Mouse (Mus musculus): ENCODE data around the gene Zc3h6. TPM values are rescaled to one million over a fixed set of nuclear protein-coding genes. Genes with fewer than 3 reads are reported as not detected.

Gene Zc3h6
- 2.9 and 4.3 TPM in 2 replicates for polyA plus RNA-seq (2015; fragmentation: Nextera tagmentation; extraction: Ambion mirVana)

DNA sequence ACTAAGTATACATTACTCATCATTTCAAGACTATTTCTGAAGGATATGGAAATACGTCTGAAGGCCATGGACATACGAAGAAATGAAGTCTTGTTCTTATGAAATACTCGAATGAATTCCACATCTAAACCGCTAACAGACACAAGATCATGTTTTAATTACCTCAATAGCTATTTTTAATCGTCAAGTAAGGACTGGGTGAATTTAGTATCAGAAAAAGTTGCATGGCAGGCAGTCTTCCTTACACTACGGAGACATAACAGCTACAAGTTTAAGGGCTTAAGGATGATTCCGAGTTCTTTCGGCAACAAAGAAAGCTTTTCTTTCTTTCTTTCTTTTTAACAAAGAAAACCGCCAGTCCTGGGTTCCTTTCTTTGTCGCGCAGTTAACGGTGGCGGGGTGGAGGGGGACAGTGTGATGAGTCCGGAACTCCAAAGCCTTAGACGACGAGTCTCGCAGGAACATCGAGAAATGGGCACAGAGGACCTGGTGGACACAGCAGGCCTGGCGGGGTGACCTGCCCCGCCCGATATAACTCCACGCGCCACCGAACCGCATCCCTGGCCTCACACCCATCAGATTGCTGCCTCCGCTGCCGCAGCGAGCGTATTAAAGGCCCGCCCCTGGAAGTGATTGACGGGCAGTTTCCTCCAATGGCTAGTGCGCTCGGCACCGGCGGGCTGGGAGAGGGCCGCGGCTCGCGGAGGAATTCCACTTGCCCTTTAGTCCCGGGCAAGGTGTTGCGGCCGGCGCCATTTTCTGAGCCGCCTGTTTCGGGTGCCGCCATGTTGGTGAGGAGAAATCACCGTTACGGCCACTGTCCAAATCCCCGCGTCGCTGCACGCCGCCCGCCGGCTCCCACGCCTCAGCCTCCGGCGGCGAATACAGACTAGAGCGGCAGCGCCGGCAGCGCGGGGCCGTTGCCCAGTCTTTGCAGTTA lies at the start of gene Zc3h6:
Zc3h6 (plus strand) TSS at position 762 of the 940 bp plus-strand sequence.
- Histone ChIP-seq H3K36me3 (no peaks in the 10 kb centered on the region), H3K27me3 (no peaks in the 10 kb centered on the region), H3K27ac (replicated peaks) (peak within 1 kb of the TSS; percentile 100), H3K9ac (peak within 1 kb of the TSS; percentile 100), H3K4me2 (peak within 1 kb of the TSS; percentile 61), H3K9me3 (no peaks in the 10 kb centered on the region), H3K4me3 (peak within 1 kb of the TSS; percentile 70), H3K4me1 (replicated peaks) (peaks cover 15% of the 10 kb centered on the region)
- under 1% methylated on average over 65 of the region's 65 CpGs for WGBS
- ATAC-seq (ENCODE audit: low FRiP score, low read depth), result peak; percentile 98

GRCm38 (mm10) chr2:128924799-128925198 lies 42.4 kb upstream of the Zc3h6 start:
- Histone ChIP-seq H3K4me1 (replicated peaks) (no peaks in the 10 kb centered on the region), H3K27me3 (no peaks in the 10 kb centered on the region), H3K9me3 (no peaks in the 10 kb centered on the region), H3K4me2 (no peak overlapping the region), H3K36me3 (peaks cover 20% of the 10 kb centered on the region), H3K4me3 (no peak overlapping the region), H3K27ac (replicated peaks) (no peak overlapping the region), H3K9ac (no peak overlapping the region)
- ATAC-seq (ENCODE audit: low FRiP score, low read depth), result no peak
- 87% methylated on average over 4 of the region's 4 CpGs for WGBS

- H3K27me3 ChIP-seq, result no peaks in the 10 kb centered on the region
- no peaks in the 10 kb centered on the region for H3K4me1 ChIP-seq (replicated peaks)
- no peak overlapping the region for H3K4me3 ChIP-seq
- WGBS, result 90% methylated on average over 3 of the region's 3 CpGs
- ATAC-seq (ENCODE audit: low FRiP score, low read depth), result no peak
- no peak overlapping the region for H3K4me2 ChIP-seq
- no peak overlapping the region for H3K9ac ChIP-seq
- no peak overlapping the region for H3K27ac ChIP-seq (replicated peaks)
- H3K9me3 ChIP-seq, result no peaks in the 10 kb centered on the region
- H3K36me3 ChIP-seq, result peaks cover 36% of the 10 kb centered on the region
These were observed 38.8 kb upstream of the Zc3h6 start for GRCm38 (mm10) chr2:128928446-128928845.

DNA sequence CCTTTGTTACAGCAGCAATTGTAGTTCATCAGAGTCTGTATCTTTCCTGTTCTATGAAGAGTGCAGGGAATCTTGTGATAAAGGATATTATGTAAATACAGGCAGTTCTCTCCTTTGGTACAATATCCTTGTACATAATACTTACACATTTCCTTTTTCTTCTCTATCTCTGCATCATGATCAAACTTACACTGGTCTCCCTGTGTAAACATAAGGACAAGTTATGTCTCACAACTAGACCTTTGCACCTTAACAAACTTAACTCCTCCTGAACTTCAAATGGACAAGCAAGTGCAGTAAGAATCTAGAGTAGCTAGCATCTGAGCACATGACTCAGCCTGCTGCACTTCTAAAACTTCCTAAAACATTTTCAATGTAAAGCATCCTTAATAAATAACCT lies 36.5 kb upstream of the Zc3h6 start:
- H3K4me2 ChIP-seq, result no peak overlapping the region
- no peak for ATAC-seq (ENCODE audit: low FRiP score, low read depth)
- H3K4me3 ChIP-seq, result no peak overlapping the region
- no peaks in the 10 kb centered on the region for H3K27me3 ChIP-seq
- no peaks in the 10 kb centered on the region for H3K9me3 ChIP-seq
- no peak overlapping the region for H3K27ac ChIP-seq (replicated peaks)
- no peak overlapping the region for H3K9ac ChIP-seq
- no peaks in the 10 kb centered on the region for H3K4me1 ChIP-seq (replicated peaks)
- H3K36me3 ChIP-seq, result peaks cover 38% of the 10 kb centered on the region

DNA sequence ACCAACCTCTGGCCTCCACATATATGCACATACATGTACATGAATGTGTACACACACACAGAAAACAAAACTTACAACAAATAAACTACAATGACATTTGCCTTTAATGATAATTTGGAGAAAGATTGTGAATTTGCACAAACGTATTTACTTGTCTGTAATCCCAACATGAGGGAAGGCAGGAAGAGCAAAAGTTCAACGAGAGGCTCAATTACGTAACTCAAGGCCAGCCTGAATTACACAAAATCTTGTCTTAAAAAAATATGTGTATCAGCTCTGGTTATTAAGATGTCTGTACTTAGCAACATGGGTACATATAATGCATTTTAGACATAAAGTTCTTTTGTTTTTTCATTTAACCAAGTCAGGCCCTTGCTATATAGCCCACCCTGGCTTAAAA lies 30.9 kb upstream of the Zc3h6 start:
- Histone ChIP-seq H3K9me3 (no peaks in the 10 kb centered on the region), H3K4me2 (no peak overlapping the region), H3K36me3 (peaks cover 17% of the 10 kb centered on the region; the same call in 1 of the 2 replicates), H3K27ac (replicated peaks) (no peak overlapping the region), H3K4me1 (replicated peaks) (no peaks in the 10 kb centered on the region), H3K9ac (no peak overlapping the region), H3K27me3 (no peaks in the 10 kb centered on the region), H3K4me3 (no peak overlapping the region)
- 92% methylated on average over 3 of the region's 3 CpGs for WGBS
- ATAC-seq (ENCODE audit: low FRiP score, low read depth), result no peak

- Histone ChIP-seq H3K36me3 (no peaks in the 10 kb centered on the region), H3K4me2 (peak within 1 kb of the TSS; percentile 64), H3K9me3 (no peaks in the 10 kb centered on the region), H3K27ac (replicated peaks) (peak within 1 kb of the TSS; percentile 87), H3K4me1 (replicated peaks) (peaks cover 10% of the 10 kb centered on the region), H3K9ac (peak within 1 kb of the TSS; percentile 59), H3K27me3 (no peaks in the 10 kb centered on the region), H3K4me3 (peak within 1 kb of the TSS; percentile 80)
- WGBS, result 1% methylated on average over 65 of the region's 65 CpGs
- ATAC-seq (ENCODE audit: low FRiP score, low read depth), result peak; percentile 96
These were observed 23.4 kb upstream of the Zc3h6 start, which contains the start of gene Zc3h8 for GRCm38 (mm10) chr2:128943538-128944528. Zc3h8 (minus strand) TSS chr2:128944077.

GRCm38 (mm10) chr2:128947962-128948588 lies 19.1 kb upstream of the Zc3h6 start:
- peaks cover 3% of the 10 kb centered on the region for H3K4me1 ChIP-seq (replicated peaks)
- no peak overlapping the region for H3K4me3 ChIP-seq
- no peaks in the 10 kb centered on the region for H3K27me3 ChIP-seq
- no peaks in the 10 kb centered on the region for H3K36me3 ChIP-seq
- no peaks in the 10 kb centered on the region for H3K9me3 ChIP-seq
- no peak overlapping the region for H3K4me2 ChIP-seq
- 34% methylated on average over 6 of the region's 6 CpGs for WGBS
- no peak overlapping the region for H3K27ac ChIP-seq (replicated peaks)
- no peak for ATAC-seq (ENCODE audit: low FRiP score, low read depth)
- H3K9ac ChIP-seq, result no peak overlapping the region

DNA sequence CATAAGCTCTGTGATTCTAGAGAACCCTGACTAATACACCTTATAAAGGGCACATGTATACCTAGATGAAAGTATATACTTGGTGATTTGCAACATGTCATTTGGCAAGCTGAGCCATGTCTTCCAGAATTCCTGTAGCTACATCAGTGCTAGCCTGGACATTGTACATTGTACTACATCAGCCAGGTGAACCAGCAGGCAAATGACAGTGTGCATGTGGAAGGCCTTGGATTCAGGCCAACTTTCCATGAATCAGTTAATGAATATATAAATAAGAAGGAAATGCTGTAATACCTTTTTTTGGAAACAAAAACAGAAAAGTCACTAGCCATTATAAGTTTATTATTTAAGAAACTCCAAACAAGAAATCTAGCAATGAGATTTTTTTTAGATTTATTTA lies 13.0 kb upstream of the Zc3h6 start:
- no peak overlapping the region for H3K9ac ChIP-seq
- no peak overlapping the region for H3K27ac ChIP-seq (replicated peaks)
- no peak overlapping the region for H3K4me3 ChIP-seq
- no peak overlapping the region for H3K4me2 ChIP-seq
- no peaks in the 10 kb centered on the region for H3K27me3 ChIP-seq
- no peak for ATAC-seq (ENCODE audit: low FRiP score, low read depth)
- H3K4me1 ChIP-seq (replicated peaks), result no peaks in the 10 kb centered on the region
- H3K9me3 ChIP-seq, result no peaks in the 10 kb centered on the region
- H3K36me3 ChIP-seq, result no peaks in the 10 kb centered on the region

DNA sequence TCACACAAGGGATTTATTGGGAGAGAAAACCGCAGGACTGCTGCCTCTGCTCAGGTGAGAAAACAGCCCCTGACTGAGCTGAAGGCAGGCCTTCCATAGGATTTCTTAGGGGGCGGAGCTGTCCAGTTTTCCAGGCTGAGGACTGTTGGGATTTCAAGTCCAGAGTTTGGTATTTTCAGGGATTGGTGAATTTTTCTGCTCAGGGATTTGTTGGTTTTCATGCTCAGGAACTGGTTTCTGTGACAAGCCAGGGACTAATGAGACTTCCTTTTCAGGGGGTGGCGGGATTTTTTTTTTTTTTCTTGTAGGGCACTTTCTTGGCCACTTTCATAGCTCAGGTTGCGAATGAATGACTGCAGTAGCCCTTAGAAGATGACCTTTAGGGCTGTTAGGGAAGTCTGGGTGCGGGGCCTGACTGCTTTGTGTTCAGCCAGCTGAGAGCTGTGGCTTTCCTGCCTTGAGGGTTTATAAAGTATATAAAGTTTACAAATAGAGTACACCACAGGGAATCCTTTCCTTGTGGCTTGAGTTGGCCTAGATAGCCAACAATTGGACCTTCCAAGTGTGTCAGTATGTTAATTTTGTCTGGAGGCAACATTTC lies 1.6 kb upstream of the Zc3h6 start:
- Histone ChIP-seq H3K27ac (replicated peaks) (peak overlapping the region; percentile 100), H3K27me3 (no peaks in the 10 kb centered on the region), H3K4me3 (no peak overlapping the region), H3K4me2 (peak overlapping the region; percentile 61), H3K9me3 (no peaks in the 10 kb centered on the region), H3K4me1 (replicated peaks) (peaks cover 15% of the 10 kb centered on the region), H3K9ac (0 out of 2 replicates have a peak overlapping the region, but pooled peaks have one; percentile 31), H3K36me3 (no peaks in the 10 kb centered on the region)
- 39% methylated on average over 5 of the region's 5 CpGs for WGBS
- no peak for ATAC-seq (ENCODE audit: low FRiP score, low read depth)

GRCm38 (mm10) chr2:128966236-128966635 lies 966 bp upstream of the Zc3h6 start:
- Histone ChIP-seq H3K27ac (replicated peaks) (peak overlapping the region; percentile 100), H3K27me3 (no peaks in the 10 kb centered on the region), H3K4me3 (peak overlapping the region; percentile 70), H3K9ac (peak overlapping the region; percentile 100; the same call in 1 of the 2 replicates), H3K4me2 (peak overlapping the region; percentile 61), H3K9me3 (no peaks in the 10 kb centered on the region), H3K4me1 (replicated peaks) (peaks cover 15% of the 10 kb centered on the region), H3K36me3 (no peaks in the 10 kb centered on the region)
- no peak for ATAC-seq (ENCODE audit: low FRiP score, low read depth)
- WGBS, result 6% methylated on average over 6 of the region's 6 CpGs
